Mouse (Mus musculus) lung, embryonic 14.5 days (tissue): Measurements from ENCODE around the gene Sh3pxd2a. TPM values are rescaled to one million over a fixed set of nuclear protein-coding genes. Genes with fewer than 3 reads are reported as not detected.

Experiments
- ATAC-seq: fragments of 200-750 bp; cut with Nextera tagmentation; 2 replicates; pipeline ENCODE4 v1.8.0; 2017; ENCODE audit warnings: mild to moderate bottlenecking, moderate TSS enrichment, moderate library complexity; ENCODE audit not compliant: insufficient read depth
- DNase-seq: peaks from one replicate; pipeline ENCODE4 v3.0.0-alpha.2; 2015
- H3K27ac ChIP-seq: fragments of 300-500 bp; sonication (generic); 2 replicates; pipeline ENCODE4 v1.5.1; 2014; ENCODE audit warnings: low read depth, mild to moderate bottlenecking, moderate library complexity
- H3K27me3 ChIP-seq: fragments of 300-500 bp; sonication (generic); 2 replicates; pipeline ENCODE4 v1.6.1; 2014; ENCODE audit warnings: low read length, control low read depth; ENCODE audit not compliant: insufficient read depth
- H3K36me3 ChIP-seq: fragments of 300-500 bp; sonication (generic); 2 replicates; pipeline ENCODE4 v1.6.1; 2014; ENCODE audit warnings: control low read depth; ENCODE audit not compliant: insufficient read depth
- H3K4me1 ChIP-seq: fragments of 300-500 bp; sonication (generic); 2 replicates; pipeline ENCODE4 v1.6.1; 2014; ENCODE audit warnings: antibody characterized with exemption, control low read depth; ENCODE audit not compliant: insufficient read depth
- H3K4me2 ChIP-seq: fragments of 300-500 bp; sonication (generic); 2 replicates; pipeline ENCODE4 v1.6.1; 2014; ENCODE audit warnings: mild to moderate bottlenecking
- H3K4me3 ChIP-seq: fragments of 300-500 bp; sonication (generic); 2 replicates; pipeline ENCODE4 v1.5.1; 2014; ENCODE audit warnings: low read depth, low read length
- H3K9ac ChIP-seq: fragments of 300-500 bp; sonication (generic); 2 replicates; pipeline ENCODE4 v1.6.1; 2014
- H3K9me3 ChIP-seq: fragments of 300-500 bp; sonication (generic); 2 replicates; pipeline ENCODE4 v1.6.1; 2016; ENCODE audit warnings: low read depth, low read length, control low read depth
- CTCF ChIP-seq: IDR thresholded peaks from 2 replicates; pipeline ENCODE4 v1.5.1; 2016; ENCODE audit warnings: antibody characterized with exemption, low read depth
- WGBS: fragments of 180-500 bp; shearing (Covaris S2); extraction: QIAGEN DNeasy Blood & Tissue Kit; methylation state at CpG from one replicate; pipeline ENCODE4 v1.1.7; 2014; 5-methylcytosine and 5-hydroxymethylcytosine counted together
- polyA plus RNA-seq: library from polyadenylated mRNA; unstranded; fragments of >200 nt; fragmentation: Nextera tagmentation; extraction: Ambion mirVana; gene quantifications from 2 replicates; pipeline ENCODE4 v1.2.1, GENCODE M21; 2014

Sh3pxd2a gene
- polyA plus RNA-seq, 1 experiment from 2014 or later = 12.0 TPM

DNA sequence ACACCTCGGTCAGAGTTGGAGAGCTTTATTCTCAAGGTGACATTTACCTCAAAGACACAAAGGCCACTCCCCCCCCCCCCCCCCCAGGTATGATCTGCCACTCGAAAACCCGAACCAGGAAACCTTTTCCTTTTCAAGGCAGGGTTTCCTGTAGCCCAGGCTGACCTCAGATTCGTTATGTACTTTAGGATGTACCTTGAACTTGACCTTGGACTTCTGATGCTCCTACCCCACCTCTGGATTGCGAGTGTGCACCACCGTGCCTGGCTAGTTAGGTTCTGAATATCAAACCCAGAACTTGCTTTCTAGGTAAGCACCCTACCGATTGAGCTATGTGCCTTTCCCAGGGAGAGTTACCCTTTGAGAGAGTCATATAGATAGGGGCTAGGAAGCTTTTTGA lies 215.9 kb downstream of the Sh3pxd2a start:
- WGBS = 48% methylated on average over 7 of the region's 7 CpGs

GRCm38 (mm10) chr19:47247791-47248190 lies 216.4 kb downstream of the Sh3pxd2a start:
- H3K9ac ChIP-seq = peak overlapping the region; percentile 16; the same call in 1 of the 2 replicates
- peaks cover 18% of the 10 kb centered on the region for H3K27me3 ChIP-seq
- ATAC-seq = peak; percentile 70
- H3K4me3 ChIP-seq = no peak overlapping the region
- DNase-seq = peak; percentile 78
- H3K27ac ChIP-seq = peak overlapping the region; percentile 36; the same call in 1 of the 2 replicates
- H3K36me3 ChIP-seq = no peaks in the 10 kb centered on the region
- H3K4me2 ChIP-seq = no peak overlapping the region
- TF ChIP-seq CTCF = no peak
- 16% methylated on average over 11 of the region's 11 CpGs for WGBS
- peaks cover 7% of the 10 kb centered on the region for H3K4me1 ChIP-seq
- no peaks in the 10 kb centered on the region for H3K9me3 ChIP-seq

More for the DNA sequence above, 215.9 kb downstream of the Sh3pxd2a start:
- ATAC-seq (no peak), DNase-seq (no peak)
- Histone ChIP-seq H3K9ac (no peak overlapping the region), H3K4me3 (no peak overlapping the region), H3K27ac (no peak overlapping the region), H3K36me3 (no peaks in the 10 kb centered on the region), H3K9me3 (no peaks in the 10 kb centered on the region), H3K4me1 (peaks cover 9% of the 10 kb centered on the region), H3K27me3 (peaks cover 23% of the 10 kb centered on the region), H3K4me2 (no peak overlapping the region)
- no peak for TF ChIP-seq CTCF

DNA sequence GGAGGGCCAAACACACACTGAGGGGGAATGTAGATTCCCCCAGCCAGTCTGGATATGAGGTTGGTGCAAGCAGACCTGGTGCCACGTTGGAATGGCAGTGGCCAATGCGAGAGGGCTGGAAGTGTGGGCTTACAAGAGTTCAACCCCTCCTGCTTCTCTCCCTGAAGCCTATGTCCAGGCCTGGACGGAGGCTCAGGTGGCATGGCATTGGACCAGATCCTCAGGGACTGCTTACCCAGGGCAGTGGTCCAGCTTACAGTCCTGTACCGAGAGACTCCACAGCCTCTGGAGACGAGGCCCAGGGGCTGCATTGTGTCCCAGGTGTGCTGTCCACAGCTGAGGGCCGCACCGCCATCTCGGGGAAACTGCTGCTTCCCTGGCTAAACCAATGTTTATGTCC lies 218.7 kb downstream of the Sh3pxd2a start:
- Histone ChIP-seq H3K4me2 (no peak overlapping the region), H3K9ac (no peak overlapping the region), H3K27ac (no peak overlapping the region), H3K27me3 (no peaks in the 10 kb centered on the region), H3K36me3 (no peaks in the 10 kb centered on the region), H3K9me3 (no peaks in the 10 kb centered on the region), H3K4me1 (peaks cover 7% of the 10 kb centered on the region), H3K4me3 (no peak overlapping the region)
- no peak for TF ChIP-seq CTCF
- ATAC-seq (no peak), DNase-seq (no peak)
- 75% methylated on average over 8 of the region's 8 CpGs for WGBS

DNA sequence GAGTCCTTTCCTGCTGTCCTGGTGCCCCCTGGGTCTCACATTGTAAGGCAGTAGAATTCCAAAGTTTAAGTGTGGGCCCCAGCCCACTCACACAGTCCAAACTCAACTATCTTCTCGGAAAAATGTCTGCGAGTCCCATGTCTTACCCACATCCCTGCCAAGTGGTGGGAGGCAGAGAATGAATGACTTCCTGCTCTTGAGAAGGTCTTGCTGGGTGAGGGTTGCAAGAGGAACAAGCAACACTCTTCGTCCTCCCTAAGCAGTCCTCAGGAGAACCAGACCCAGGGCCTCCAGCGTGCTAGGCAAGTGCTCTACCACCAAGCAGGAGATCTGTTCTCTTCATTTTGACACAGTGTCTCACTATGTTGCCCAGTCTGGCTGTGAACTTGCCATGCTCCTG lies 222.0 kb downstream of the Sh3pxd2a start:
- DNase-seq = no peak
- no peak overlapping the region for H3K4me3 ChIP-seq
- 55% methylated on average over 4 of the region's 4 CpGs for WGBS
- no peak overlapping the region for H3K4me2 ChIP-seq
- H3K36me3 ChIP-seq = no peaks in the 10 kb centered on the region
- H3K9ac ChIP-seq = no peak overlapping the region
- H3K27me3 ChIP-seq = no peaks in the 10 kb centered on the region
- TF ChIP-seq CTCF = no peak
- no peak for ATAC-seq
- no peaks in the 10 kb centered on the region for H3K9me3 ChIP-seq
- no peak overlapping the region for H3K27ac ChIP-seq
- no peaks in the 10 kb centered on the region for H3K4me1 ChIP-seq

DNA sequence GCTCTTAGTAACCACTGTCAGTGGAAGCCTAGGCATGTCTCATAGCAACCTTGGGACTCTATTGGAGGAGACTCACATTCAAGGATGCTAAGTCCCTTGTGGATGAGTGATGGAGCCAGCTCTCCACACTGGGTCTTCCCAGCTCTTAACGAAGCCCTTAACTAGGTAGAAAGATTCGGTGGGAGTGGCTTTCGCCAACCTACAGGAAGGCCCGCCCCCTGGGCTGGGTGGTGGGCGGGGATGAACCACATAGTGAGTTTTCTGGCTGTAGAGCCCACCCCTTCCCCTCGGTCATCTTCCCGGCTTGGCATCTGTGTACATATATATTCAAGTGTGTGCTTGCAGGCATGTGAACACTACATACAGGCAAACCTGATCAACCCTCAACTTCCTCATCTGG lies 223.2 kb downstream of the Sh3pxd2a start:
- DNase-seq (no peak), ATAC-seq (no peak)
- no peak overlapping the region for H3K27ac ChIP-seq
- H3K36me3 ChIP-seq = no peaks in the 10 kb centered on the region
- no peak for TF ChIP-seq CTCF
- no peaks in the 10 kb centered on the region for H3K9me3 ChIP-seq
- H3K27me3 ChIP-seq = no peaks in the 10 kb centered on the region
- no peak overlapping the region for H3K4me3 ChIP-seq
- WGBS = 60% methylated on average over 7 of the region's 7 CpGs
- H3K4me2 ChIP-seq = peak overlapping the region; percentile 56; the same call in 1 of the 2 replicates
- H3K9ac ChIP-seq = no peak overlapping the region
- H3K4me1 ChIP-seq = no peaks in the 10 kb centered on the region

DNA sequence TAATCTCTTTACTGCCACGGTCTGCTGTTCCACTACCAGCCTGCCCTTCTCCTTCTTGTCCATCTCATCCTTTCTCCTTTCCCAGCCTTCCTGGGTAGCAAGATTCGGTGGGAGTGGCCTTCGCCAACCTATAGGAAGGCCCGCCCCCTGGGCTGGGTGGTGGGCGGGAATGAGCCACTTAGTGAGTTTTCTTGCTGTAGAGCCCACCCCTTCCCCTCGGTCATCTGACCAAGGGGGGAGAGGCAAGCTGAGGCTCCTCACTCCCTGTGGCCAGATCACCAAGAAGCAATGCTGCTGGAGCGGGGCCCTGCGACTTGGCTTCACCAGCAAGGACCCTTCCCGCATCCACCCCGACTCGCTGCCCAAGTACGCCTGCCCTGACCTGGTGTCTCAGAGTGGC lies 224.1 kb downstream of the Sh3pxd2a start:
- H3K9me3 ChIP-seq = no peaks in the 10 kb centered on the region
- TF ChIP-seq CTCF = no peak
- H3K4me1 ChIP-seq = no peaks in the 10 kb centered on the region
- ATAC-seq (peak; percentile 73), DNase-seq (peak; percentile 77)
- no peaks in the 10 kb centered on the region for H3K27me3 ChIP-seq
- H3K27ac ChIP-seq = no peak overlapping the region
- peak overlapping the region; percentile 18; the same call in 1 of the 2 replicates for H3K9ac ChIP-seq
- 43% methylated on average over 12 of the region's 12 CpGs for WGBS
- peak overlapping the region; percentile 56 for H3K4me2 ChIP-seq
- H3K4me3 ChIP-seq = peak overlapping the region; percentile 28
- no peaks in the 10 kb centered on the region for H3K36me3 ChIP-seq

DNA sequence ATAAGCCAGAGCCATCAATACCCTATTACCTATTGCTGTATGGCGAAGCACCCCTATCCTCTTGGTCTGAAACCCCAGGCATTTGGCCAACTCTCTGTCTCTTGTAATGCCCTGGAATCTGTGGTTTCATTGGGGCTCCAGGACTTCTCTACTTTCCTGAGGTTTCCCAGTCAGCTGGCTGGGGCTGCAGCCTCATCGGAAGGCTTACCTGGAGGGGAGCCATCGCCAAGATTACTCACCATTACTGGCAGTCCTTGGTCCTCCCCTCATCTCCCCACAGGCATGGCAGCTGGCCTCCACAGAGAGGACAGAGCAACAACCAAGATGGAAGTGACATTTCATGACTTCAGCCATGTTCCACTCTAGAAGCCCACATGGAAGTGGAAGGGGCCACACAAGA lies 231.1 kb downstream of the Sh3pxd2a start:
- H3K9me3 ChIP-seq = no peaks in the 10 kb centered on the region
- no peak overlapping the region for H3K4me2 ChIP-seq
- H3K36me3 ChIP-seq = no peaks in the 10 kb centered on the region
- no peak for TF ChIP-seq CTCF
- no peak overlapping the region for H3K4me3 ChIP-seq
- no peak overlapping the region for H3K27ac ChIP-seq
- 88% methylated on average over 3 of the region's 3 CpGs for WGBS
- no peak for DNase-seq
- no peaks in the 10 kb centered on the region for H3K27me3 ChIP-seq
- H3K4me1 ChIP-seq = peaks cover 5% of the 10 kb centered on the region; the same call in 1 of the 2 replicates
- ATAC-seq = no peak
- no peak overlapping the region for H3K9ac ChIP-seq
